Mouse (Mus musculus): Measurements from ENCODE around the gene Gm13420. TPM values are rescaled to one million over a fixed set of nuclear protein-coding genes. Genes with fewer than 3 reads are reported as not detected.

Gm13420 gene
- polyA plus RNA-seq, 1 experiment from 2014 or later: 5.8 TPM

DNA sequence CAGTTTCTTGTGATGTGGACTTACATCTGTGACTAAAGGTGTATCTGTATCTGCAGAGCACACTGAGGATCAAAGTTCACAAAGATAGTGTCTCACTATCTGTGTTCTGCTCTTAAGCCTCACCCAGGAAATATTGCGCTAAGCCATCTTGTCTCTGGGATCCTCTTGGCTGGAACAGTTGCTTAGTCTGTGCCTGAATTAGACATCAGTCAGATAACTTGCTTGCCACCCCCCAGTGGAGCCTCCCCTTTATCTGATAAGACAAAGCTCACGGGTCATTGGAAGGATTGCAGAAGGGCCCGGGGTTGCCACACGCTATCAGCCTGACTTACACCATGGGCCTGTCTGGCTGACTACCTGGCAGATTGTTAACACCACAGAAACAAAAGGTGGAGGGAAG, 21.8 kb upstream of the Gm13420 start:
- Histone ChIP-seq H3K9ac (ENCODE audit: low read length) (no peak overlapping the region), H3K36me3 (ENCODE audit: control insufficient read depth, insufficient read depth, low read length) (0 out of 2 replicates have a peak, but pooled peaks cover 8% of the 10 kb centered on the region), H3K4me3 (ENCODE audit: low read depth, low read length) (no peak overlapping the region), H3K9me3 (ENCODE audit: control insufficient read depth, low read length) (no peaks in the 10 kb centered on the region), H3K4me1 (replicated peaks; ENCODE audit: control insufficient read depth, insufficient read depth) (no peaks in the 10 kb centered on the region), H3K4me2 (replicated peaks; ENCODE audit: low read depth) (no peak overlapping the region), H3K27me3 (ENCODE audit: control insufficient read depth, insufficient read depth, low read length) (no peaks in the 10 kb centered on the region), H3K27ac (replicated peaks) (no peak overlapping the region)
- WGBS: 79% methylated on average over 4 of the region's 4 CpGs
- TF ChIP-seq EP300 (optimal IDR thresholded peaks at IDR 0.05) (no peak), CTCF (IDR thresholded peaks at IDR 0.05; ENCODE audit: low read depth) (no peak)
- DNase-seq (ENCODE audit: low spot score) (no peak), ATAC-seq (ENCODE audit: low FRiP score, low TSS enrichment) (no peak)

DNA sequence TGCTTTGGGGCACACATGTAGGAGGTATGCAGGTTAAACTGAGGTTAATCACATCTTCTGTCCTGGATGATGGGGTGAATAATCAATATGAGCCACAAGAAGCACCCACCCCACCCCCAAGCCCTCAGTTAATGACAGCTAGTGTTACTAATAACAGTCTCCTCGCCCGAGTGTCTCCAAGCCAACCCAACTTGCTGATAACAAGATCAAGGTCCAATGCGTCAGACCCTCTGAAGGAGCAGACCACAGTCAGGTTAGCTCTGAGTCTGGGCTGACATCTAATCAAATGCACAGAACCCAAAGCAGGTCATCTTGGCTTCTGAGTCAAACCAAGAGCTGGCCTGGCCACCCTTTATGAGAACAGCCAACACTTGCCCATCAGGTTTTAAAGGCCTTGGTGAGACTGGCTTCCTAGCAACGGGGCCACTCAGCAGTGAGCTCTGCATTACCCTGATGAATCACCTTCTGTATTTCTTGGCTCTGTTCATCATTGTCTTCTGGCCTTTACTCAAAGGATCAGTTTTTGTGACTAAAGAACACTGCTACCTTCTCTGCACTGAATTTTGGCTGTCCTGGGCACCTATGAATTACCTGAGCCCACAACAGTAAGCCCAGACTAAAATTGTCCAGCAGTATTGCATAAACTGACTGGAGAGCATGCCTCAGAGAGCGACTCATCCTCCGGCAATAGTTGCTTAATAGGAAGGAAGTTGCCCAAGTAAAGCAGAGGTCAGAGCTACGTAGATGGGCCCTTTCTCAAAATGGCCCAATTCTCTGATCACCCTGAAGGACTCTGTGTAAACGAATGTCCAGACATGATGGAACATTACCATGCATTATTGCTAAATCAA, 20.4 kb upstream of the Gm13420 start:
- Histone ChIP-seq H3K4me3 (ENCODE audit: low read depth, low read length) (no peak overlapping the region), H3K4me2 (replicated peaks; ENCODE audit: low read depth) (no peak overlapping the region), H3K27ac (replicated peaks) (no peak overlapping the region), H3K27me3 (ENCODE audit: control insufficient read depth, insufficient read depth, low read length) (no peaks in the 10 kb centered on the region), H3K9me3 (ENCODE audit: control insufficient read depth, low read length) (no peaks in the 10 kb centered on the region), H3K36me3 (ENCODE audit: control insufficient read depth, insufficient read depth, low read length) (no peaks in the 10 kb centered on the region), H3K9ac (ENCODE audit: low read length) (no peak overlapping the region), H3K4me1 (replicated peaks; ENCODE audit: control insufficient read depth, insufficient read depth) (no peaks in the 10 kb centered on the region)
- WGBS: 64% methylated on average over 8 of the region's 8 CpGs
- peak; percentile 27 for ATAC-seq (ENCODE audit: low FRiP score, low TSS enrichment)
- no peak for DNase-seq (ENCODE audit: low spot score)
- TF ChIP-seq EP300 (optimal IDR thresholded peaks at IDR 0.05) (no peak), CTCF (IDR thresholded peaks at IDR 0.05; ENCODE audit: low read depth) (no peak)

DNA sequence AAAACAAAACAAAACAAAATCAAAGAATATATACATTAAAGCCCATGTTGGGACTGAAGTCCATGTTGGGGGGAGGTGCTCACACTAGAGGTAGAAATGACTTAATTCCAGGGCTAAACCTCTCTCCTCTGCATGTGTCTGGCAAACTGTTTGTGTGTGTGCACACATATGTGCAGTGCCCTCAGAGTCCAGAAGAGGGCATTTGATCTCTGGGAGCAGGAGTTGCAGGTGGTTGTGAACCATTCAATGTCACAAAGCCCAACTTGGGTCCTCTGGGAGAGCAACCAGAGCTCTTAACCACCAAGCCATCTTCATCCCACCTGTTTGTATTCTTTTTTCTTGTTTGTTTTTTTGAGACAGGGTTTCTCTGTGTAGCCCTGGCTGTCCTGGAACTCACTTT, 18.7 kb upstream of the Gm13420 start:
- Histone ChIP-seq H3K4me1 (replicated peaks; ENCODE audit: control insufficient read depth, insufficient read depth) (no peaks in the 10 kb centered on the region), H3K9ac (ENCODE audit: low read length) (no peak overlapping the region), H3K27me3 (ENCODE audit: control insufficient read depth, insufficient read depth, low read length) (no peaks in the 10 kb centered on the region), H3K9me3 (ENCODE audit: control insufficient read depth, low read length) (no peaks in the 10 kb centered on the region), H3K36me3 (ENCODE audit: control insufficient read depth, insufficient read depth, low read length) (no peaks in the 10 kb centered on the region), H3K27ac (replicated peaks) (no peak overlapping the region), H3K4me2 (replicated peaks; ENCODE audit: low read depth) (no peak overlapping the region), H3K4me3 (ENCODE audit: low read depth, low read length) (no peak overlapping the region)
- TF ChIP-seq EP300 (optimal IDR thresholded peaks at IDR 0.05) (no peak), CTCF (IDR thresholded peaks at IDR 0.05; ENCODE audit: low read depth) (peak; percentile 52)
- no peak for ATAC-seq (ENCODE audit: low FRiP score, low TSS enrichment)
- DNase-seq (ENCODE audit: low spot score): no peak

DNA sequence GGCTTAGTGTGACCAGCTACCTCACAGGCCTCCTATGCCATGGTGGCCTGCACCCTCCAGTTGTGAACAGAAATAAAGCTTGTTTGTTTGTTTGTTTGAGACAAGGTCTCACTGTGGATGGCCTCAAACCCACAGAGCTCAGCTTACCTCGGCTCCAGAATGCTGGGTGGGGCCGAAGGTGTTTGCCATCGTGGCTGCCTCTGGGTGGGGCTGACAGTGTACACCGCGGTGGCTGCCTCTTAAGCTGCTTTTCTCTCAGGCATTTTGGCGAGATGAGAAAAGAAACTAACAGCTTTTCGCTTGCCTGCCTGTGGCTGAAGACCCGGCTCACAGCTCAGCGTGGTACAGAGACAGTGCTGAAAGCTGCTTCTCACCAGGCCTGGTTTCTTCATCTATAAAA, 17.4 kb upstream of the Gm13420 start:
- ATAC-seq (ENCODE audit: low FRiP score, low TSS enrichment) (no peak), DNase-seq (ENCODE audit: low spot score) (peak; percentile 59)
- H3K36me3 ChIP-seq (ENCODE audit: control insufficient read depth, insufficient read depth, low read length): no peaks in the 10 kb centered on the region
- H3K27ac ChIP-seq (replicated peaks): peak overlapping the region; percentile 78
- no peak overlapping the region for H3K4me2 ChIP-seq (replicated peaks; ENCODE audit: low read depth)
- TF ChIP-seq EP300 (optimal IDR thresholded peaks at IDR 0.05): no peak
- TF ChIP-seq CTCF (IDR thresholded peaks at IDR 0.05; ENCODE audit: low read depth): no peak
- H3K27me3 ChIP-seq (ENCODE audit: control insufficient read depth, insufficient read depth, low read length): no peaks in the 10 kb centered on the region
- H3K4me1 ChIP-seq (replicated peaks; ENCODE audit: control insufficient read depth, insufficient read depth): no peaks in the 10 kb centered on the region
- H3K9me3 ChIP-seq (ENCODE audit: control insufficient read depth, low read length): no peaks in the 10 kb centered on the region
- WGBS: 51% methylated on average over 9 of the region's 9 CpGs
- no peak overlapping the region for H3K9ac ChIP-seq (ENCODE audit: low read length)
- no peak overlapping the region for H3K4me3 ChIP-seq (ENCODE audit: low read depth, low read length)

DNA sequence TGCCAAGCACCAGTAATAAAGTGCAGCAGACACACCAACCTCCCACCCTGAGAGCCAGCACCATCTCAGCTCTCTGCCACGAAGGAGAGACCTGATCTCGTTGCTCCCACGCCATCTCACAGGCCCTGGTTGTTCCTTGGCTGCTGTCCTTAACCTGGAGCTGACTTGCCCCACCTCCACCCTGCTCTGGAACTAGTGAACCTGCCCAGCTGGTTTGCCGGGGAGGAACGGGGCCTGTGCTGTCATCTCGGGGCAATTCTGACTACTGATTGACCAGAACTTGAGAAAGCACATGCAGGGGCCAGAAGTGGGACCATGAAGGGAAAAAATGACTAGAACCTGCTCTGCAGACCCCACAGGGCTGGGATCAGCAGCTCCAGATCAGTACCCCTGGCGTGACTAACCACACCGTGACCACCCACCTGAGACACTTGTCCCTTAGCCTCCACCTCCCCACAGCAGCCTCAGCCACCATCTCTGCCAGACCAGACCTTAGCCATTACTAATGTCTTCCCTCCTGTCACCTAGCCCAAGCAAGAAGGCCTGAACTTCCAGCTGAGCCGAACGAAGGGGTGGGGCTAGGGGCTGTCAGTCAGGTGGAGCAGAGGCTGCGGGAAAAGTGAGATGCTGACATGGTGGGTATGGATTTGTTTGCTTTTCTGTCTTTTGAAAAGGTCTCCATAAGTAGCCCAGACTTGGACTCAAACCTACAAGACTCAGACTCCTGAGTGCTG, 16.7 kb upstream of the Gm13420 start:
- DNase-seq (ENCODE audit: low spot score): peak; percentile 83
- Histone ChIP-seq H3K9ac (ENCODE audit: low read length) (no peak overlapping the region), H3K9me3 (ENCODE audit: control insufficient read depth, low read length) (no peaks in the 10 kb centered on the region), H3K4me3 (ENCODE audit: low read depth, low read length) (no peak overlapping the region), H3K4me2 (replicated peaks; ENCODE audit: low read depth) (0 out of 2 replicates have a peak overlapping the region, but pooled peaks have one; percentile 8), H3K27me3 (ENCODE audit: control insufficient read depth, insufficient read depth, low read length) (no peaks in the 10 kb centered on the region), H3K36me3 (ENCODE audit: control insufficient read depth, insufficient read depth, low read length) (no peaks in the 10 kb centered on the region), H3K4me1 (replicated peaks; ENCODE audit: control insufficient read depth, insufficient read depth) (no peaks in the 10 kb centered on the region), H3K27ac (replicated peaks) (peak overlapping the region; percentile 78)
- peak; percentile 77 for ATAC-seq (ENCODE audit: low FRiP score, low TSS enrichment)
- 39% methylated on average over 11 of the region's 11 CpGs for WGBS
- TF ChIP-seq CTCF (IDR thresholded peaks at IDR 0.05; ENCODE audit: low read depth) (no peak), EP300 (optimal IDR thresholded peaks at IDR 0.05) (no peak)

DNA sequence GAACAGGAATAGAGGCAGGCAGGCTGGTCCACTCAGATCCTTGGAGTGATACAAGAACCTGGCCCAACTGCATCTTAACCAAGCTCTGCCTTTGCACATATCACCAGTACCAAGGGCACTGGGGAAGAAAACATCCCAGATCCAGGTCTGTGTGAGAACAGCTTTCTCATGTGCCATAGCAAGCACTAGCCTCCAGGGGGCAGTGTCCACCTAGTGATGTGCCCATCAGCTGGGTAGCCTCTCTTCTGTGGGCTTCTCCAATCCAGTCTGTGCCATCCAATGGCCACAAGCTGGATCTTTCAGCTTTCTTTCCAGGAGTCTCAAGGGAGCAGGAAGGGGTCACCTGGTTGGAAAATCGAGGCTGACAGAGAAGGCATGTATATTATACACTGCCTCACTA, 13.3 kb upstream of the Gm13420 start:
- peak; percentile 82 for DNase-seq (ENCODE audit: low spot score)

More for the DNA sequence above, 13.3 kb upstream of the Gm13420 start:
- no peak overlapping the region for H3K4me2 ChIP-seq (replicated peaks; ENCODE audit: low read depth)
- no peak overlapping the region for H3K4me3 ChIP-seq (ENCODE audit: low read depth, low read length)
- H3K27me3 ChIP-seq (ENCODE audit: control insufficient read depth, insufficient read depth, low read length): no peaks in the 10 kb centered on the region
- no peaks in the 10 kb centered on the region for H3K9me3 ChIP-seq (ENCODE audit: control insufficient read depth, low read length)
- TF ChIP-seq CTCF (IDR thresholded peaks at IDR 0.05; ENCODE audit: low read depth) (peak; percentile 97), EP300 (optimal IDR thresholded peaks at IDR 0.05) (no peak)
- peak overlapping the region; percentile 35; the same call in 1 of the 2 replicates for H3K9ac ChIP-seq (ENCODE audit: low read length)
- ATAC-seq (ENCODE audit: low FRiP score, low TSS enrichment): peak; percentile 58
- H3K36me3 ChIP-seq (ENCODE audit: control insufficient read depth, insufficient read depth, low read length): no peaks in the 10 kb centered on the region
- no peak overlapping the region for H3K27ac ChIP-seq (replicated peaks)
- H3K4me1 ChIP-seq (replicated peaks; ENCODE audit: control insufficient read depth, insufficient read depth): no peaks in the 10 kb centered on the region
- 3% methylated on average over 1 of the region's 1 CpGs for WGBS
